Mouse (Mus musculus) regulatory T cell (primary cell): ENCODE measurements at regions not wholly inside any gene's neighbourhood (a gene's known extent, or its start where the extent isn't known, plus 50 kb on each side); places are given as distances from the start of the nearest gene placed in this dataset.

ENCODE experiments used
- in situ Hi-C: fragments of 300-600 bp; cut with MboI, MseI; formaldehyde crosslinking; loops from one replicate; pipeline ENCODE4 v1.15.1; 2025; ENCODE audit warnings: high pct_unique_total_duplicates

DNA sequence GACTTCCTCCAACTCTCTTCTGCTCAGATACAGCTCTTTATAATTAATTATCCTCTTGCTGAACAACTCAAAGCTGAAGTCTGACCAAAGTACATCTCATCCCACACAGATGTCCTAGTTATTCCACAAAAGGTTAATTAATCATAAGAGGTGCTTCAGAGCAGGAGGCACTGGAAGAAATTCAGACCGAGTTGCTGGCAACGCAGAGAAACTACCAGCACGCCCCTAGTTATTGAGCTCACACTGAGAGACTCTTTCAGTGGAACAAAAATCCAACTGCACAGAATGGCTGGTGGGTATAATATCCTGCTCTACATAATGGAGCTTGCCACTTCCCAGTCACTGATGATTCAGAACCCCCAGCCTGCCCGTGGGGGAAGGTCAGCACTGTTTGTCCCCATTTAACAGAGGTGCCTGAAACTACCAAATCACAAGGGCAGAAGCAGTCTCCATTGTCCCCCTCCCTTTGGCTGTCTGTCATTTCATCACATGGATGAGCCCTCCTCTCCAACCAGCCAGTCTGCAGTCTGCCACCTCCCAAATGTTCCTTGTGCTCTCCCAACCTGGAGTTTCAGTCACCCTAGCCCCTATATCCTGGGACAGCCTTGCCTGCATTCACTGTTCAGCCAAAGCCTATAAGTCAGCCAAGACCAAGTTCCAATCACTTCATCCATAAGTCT is 170.3 kb upstream of the Creb1 start:
- in situ Hi-C loops, result no loop called here

DNA sequence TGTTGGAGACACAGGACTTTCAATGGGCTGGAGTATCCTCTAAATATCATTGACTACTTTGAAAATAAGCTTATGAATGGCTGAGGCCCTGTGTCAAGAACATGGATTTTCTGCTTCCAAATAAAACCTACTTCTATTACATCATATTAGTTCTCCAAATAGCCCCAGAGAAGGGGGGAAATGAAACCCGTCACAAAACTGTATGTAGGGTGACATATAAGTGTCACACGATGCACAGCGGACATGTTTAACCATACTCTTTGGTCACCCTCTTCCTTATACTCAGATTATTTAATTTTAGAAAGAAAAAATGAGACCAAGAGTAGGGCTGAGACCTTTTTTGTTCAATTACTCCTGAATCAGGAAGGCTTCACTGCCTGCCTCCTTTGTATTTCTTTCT is 189.2 kb upstream of the Creb1 start:
- in situ Hi-C loops, result no loop called here

DNA sequence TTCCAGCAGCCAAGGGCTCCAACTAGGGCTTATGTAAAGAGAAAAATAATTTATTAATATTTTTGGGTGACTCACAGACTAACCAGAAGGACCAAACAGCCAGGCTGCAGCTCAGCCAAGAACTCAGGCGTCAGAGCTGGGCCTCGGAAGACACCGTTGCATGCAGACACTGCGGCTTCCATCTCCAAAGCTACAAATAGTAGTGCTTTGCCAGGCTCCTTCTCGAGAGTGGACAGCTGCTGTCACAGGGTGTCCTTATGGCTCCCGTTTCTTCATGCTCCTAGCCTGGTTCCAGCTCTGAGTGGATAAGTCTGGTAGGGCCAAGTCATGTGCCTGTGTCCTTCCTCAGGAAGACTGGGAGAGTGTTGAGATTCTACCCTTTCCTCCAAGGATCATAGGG is 190.8 kb upstream of the Creb1 start:
- in situ Hi-C loops, result no loop called here

DNA sequence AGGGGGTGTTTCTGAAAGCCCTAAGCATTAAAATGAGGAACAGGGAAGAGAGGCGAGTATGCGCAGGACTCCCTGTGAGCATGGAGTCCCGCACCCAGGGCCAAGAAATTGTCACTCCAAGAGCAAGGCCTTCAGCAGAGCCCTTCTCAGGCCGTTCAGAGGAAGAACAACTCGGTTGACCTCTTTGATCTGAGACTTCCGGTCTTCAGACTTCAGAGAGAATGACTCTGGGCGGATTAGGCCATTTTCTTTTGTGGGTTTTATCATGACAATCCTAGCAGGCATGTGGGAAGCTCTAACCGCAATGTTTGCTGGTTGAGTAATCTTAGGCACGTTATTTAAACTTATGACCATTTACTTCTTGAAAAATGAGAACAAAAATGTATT is 193.9 kb upstream of the Creb1 start:
- in situ Hi-C loops, result no loop called here

DNA sequence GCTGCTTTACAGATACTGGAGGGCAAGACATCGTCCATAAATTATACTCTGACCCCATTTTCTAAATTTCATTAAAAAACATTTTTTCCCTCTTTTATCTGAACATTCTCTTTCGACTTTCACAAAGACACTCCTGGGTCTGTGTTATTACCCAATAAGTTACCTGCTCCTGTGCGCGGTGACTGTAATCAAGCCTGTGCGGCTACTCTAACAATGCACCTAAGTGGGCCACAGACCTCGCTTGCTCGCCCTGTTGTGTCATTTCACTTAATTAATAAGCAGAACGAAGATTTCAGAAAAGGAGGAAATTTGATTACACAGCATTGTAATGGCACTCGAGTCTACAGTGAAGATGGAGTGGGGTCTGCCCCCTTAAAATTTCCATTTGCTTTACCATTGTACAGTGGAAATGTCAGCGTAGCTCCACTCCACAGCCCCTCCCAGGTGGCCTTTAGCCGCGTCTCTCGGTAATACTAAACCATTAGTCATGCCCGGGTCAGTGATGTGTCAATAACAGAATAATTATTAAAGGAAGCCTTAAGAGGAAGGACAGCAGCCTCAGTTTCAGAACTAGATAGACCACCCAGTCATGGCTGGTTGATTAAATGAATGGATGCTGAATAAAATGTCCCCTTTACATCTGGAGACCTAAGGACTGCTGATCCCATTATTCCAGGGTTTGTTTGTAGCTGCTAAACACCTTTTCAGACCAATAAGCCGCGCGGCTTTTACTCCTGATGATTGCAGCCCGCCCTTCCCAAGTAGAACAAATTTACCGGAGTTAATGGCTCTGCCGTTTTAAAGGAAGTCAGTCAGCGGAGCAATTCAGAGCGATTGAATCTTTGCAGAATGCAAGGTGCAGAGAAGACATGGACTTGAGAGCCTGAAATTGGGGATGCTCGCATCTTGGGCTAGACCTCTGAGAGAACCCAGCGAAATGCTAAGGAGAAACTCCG is 194.5 kb upstream of the Creb1 start:
- in situ Hi-C loops, result no loop called here

DNA sequence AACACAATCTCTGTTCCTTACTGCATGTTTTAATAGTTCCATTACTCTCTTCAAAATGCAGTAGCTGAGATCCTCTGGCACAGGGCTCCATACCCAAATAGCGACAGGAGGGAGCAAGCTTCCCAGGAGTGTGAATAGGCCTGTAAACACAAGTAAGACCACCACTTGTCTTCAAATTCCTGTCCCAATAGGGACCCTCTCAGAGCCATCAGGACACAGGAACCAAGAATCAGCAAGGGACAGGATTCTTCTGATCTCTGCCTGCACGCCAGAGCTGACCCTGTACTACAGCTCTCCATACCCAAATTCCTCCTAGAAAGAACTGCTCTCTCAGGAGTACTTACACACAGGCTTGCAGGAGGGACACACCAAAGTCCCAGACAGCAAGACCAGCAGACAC is 200.9 kb upstream of the Creb1 start:
- in situ Hi-C loops, result no loop called here

DNA sequence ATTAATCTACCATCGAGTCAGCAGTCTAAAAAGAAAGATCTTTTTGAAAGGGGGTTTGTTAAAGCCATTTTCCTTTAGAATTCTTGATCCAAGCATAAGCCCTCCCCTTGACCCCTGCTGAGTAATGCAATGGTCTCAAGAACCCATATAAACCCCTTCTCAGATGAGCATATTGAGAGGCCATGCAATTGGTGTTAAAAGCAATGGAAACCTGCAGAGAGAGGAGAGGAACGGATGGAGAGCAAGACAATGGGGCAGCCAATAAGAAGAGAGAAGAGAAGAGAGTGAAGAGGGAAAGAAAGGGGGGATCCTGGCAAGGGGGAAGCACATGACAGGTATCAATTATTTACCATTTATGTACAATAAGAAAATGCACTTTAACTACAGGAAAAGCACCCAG is 201.7 kb upstream of the Creb1 start:
- in situ Hi-C loops, result no loop called here

DNA sequence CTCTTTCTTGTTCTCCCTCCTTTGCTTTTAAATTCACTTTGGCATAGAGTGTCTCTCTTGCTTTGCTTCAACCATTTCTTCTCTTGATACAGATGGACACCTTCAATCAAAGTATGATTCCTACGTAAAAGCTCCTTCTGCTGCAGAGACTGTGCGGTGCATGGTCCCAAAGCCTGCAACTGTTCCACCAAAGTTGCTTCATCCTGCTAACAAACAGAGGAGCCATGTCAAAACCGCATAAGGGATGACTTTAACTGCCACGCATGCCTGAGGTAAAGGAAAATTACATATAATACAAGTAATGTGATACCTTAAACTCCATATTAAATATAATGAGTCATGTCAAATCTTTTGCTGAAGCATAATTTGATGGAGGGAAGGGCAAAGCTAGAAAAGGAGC is 200.1 kb upstream of the Klf7 start:
- in situ Hi-C loops, result no loop called here

DNA sequence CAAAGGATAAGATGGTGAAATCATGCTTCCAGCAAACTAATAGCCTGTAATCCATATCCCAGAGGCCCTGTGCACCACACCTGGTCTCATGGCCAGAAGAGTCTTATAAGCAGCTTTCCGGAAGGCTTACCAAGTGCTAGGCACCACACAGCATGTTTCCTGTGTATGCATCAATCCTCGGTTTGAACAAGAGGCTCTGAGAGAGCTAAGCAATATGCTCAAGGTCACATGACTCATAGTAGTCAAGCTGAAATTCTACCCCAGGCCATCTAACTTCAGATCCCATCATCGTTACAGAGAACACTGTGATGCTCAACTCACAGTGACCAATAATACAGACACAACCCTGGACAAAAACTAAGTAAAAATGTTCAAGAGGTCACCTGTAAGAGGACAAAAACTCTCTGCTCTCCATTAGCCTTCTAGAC is 197.1 kb upstream of the Klf7 start:
- in situ Hi-C loops, result no loop called here

DNA sequence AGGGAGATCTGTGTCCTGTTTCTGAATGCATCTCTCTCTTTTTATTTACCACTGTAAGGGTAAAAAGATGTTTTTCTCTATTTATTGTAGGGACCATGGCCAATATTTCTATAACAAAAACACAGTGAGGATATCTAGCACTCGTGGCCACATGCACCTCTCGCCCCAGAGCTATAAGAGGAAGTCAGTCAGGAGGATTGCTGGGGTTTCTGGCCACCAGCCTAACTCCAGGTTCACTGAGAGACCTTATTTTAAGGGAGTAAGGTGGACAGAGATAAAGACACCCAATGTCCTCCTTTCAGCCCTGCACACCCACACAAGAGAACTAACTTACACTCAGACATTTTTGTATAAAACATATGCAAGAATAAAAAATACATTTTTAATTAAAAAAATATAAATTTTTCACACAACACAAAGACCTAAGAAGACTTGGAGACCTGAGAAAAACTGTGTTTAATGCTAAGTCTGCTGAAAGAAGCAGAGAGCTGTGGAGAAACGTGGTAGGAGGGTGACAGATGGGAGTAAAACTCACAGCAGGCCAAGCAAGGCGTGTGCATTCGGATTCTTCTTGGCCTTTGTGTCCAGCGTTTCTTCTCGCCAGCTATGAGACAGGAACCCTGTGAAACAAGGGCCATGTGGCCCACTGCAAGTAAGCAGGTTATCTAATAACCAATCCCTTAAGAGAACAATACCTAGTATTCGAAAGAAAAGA is 196.5 kb upstream of the Klf7 start:
- in situ Hi-C loops, result no loop called here

DNA sequence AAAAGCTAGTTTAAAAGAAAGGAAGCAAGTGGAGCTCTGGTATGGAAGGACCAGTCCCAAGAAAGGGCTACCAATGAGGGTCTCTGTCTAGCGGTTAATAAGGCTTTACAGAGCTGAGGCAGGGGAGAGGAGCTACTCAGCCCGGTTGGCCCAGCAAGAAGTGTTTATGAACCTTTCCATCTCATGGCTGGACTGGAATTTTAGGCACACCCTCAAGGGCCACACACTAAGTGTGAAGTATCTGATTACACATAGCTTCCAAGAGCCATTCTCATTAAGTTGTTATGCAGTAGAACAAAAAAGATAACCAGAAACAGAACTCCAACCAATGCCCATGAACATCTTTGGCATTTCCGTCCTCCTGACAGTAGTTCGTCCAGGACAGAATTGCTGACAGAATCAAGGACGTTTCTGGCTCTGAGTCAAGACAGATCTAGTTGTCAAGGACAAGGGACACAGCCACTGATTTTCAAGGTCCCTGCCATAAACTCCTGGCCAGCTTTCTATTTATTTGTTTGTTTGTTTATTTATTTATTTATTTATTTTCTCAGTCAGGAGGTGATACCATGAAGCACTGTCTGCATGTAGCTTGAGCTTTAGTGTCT is 195.1 kb upstream of the Klf7 start:
- in situ Hi-C loops, result no loop called here

DNA sequence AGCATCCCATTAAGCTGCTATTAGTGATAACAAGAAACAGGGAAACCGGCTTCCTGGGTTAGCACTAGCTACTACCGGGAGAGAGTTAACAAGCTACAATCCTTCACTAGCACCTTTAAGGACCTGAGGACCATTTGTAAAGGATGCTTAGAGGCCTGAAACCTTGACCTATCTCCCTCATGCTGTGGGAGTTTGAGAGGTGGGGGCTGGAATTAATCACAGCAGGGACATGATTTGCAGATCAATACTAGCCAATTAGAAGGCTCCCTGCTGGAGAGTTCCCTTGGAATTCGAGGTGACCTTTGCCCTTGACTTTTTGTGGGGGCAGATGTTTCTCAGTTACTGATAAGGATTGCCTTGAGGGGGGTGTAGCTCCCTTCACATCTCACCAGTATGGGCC is 189.3 kb upstream of the Klf7 start:
- in situ Hi-C loops, result no loop called here

DNA sequence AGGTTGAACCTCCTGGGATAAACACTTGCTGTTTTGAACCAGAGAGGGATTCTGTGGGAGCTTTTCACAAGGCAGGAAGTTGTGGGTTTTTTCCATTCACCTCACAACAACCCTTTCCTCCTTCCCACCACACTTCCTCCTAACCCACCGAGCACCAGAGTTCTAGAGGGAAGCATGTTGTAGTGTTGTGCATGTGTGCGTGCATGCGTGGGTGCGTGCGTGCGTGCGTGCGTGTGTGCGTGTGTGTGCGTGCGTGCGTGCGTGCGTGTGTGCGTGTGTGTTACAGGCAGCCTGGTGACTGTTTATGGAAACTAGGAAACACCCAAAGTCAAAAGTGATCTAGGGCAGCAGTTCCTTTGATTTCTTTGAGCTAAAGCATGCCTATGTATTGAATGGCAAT is 186.5 kb upstream of the Klf7 start:
- in situ Hi-C loops, result loop anchor here (5.0 to 10.0 kb wide), 2 partner anchors 191 to 1134 kb away; partner anchors contain the start of genes Eef1b2 and Ndufs1

DNA sequence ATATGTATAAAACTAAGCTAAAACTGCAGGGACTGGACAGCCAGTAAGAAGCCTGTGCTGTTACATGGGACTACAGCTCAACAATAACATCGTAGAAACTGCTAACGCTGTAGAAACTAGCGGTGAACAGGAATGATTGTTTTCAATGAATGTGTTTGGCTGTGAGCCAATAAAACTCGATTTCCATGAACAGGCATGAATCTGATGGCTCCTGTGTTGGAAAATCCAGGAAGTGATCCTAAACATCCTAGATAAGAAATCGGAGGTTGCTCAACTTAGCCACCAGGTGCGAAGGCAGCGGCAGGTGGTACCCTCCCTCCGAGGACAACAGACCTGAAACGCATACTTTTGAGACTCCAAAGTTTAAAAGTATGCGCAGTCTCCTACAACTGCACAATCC is 186.0 kb upstream of the Klf7 start:
- in situ Hi-C loops, result loop anchor here (5.0 to 10.0 kb wide), 2 partner anchors 191 to 1133 kb away; partner anchors contain the start of genes Eef1b2 and Ndufs1

DNA sequence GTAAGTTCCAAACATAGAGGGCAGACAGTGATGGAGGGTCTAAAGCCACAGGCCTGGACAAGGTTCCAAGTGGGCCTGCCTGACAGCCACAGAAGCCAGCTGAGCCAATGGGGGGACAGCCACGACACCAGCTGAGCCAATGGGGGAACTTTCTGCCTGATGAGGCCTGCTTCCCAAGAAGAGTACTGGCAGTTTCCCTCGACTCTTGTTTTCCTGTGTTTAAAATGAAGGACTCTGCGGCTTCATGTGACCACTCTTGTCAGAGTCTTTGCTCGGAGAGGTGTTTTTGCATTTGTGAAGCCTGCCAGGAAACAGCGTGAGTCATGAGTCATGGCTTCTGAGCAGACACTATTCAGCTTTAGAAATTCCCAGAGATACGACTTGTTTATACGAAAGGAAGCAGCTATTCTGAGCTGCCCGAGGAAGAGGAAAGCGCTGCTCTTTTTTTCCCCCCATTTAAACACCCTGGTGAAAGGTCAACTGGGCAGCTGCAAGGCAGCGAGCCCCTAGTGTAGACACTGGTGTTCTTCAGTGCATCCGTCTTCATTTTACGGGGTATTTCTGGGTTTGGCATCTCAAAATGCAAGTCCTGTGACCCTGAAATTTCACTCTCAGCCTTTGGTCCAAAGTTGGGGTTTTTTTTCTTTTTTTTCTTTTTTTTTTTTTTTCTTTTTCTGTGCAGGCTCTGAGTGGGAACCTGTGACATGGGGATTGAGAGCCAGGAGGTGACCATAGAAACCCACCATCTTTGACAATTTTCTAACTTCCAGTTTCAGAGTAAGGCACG is 183.5 kb upstream of the Klf7 start:
- in situ Hi-C loops, result loop anchor here (5.0 to 10.0 kb wide), 2 partner anchors 188 to 1131 kb away; partner anchors contain the start of genes Eef1b2 and Ndufs1

DNA sequence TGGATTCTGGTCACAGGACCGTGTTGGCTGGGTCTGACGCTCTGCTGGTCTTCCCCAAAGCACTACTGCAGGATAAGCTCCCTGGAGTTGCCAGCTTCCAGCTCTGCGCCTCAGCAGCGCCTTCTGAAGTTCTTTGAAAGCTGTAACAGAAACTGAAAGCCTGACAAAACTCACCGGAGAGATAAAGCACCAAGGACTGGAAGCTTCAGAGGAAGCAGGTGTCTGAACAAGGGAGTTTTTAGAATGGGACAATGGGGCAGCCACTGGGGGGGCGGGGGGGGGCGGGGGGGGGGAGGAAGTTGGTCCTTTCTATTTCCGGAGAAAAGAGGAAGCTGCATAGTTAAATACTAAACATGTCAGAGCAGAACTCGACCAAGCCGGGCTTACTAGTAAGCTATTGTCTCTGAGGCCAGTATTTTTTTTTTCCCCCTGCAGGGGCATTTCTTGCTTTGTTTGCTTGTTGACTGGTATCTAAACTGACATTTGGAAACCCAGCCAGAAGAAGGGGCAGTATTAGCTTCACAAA is 180.8 kb upstream of the Klf7 start:
- in situ Hi-C loops, result loop anchor here (5.0 to 10.0 kb wide), 2 partner anchors 229 to 1128 kb away; partner anchors contain the start of genes Creb1, Eef1b2 and Ndufs1

DNA sequence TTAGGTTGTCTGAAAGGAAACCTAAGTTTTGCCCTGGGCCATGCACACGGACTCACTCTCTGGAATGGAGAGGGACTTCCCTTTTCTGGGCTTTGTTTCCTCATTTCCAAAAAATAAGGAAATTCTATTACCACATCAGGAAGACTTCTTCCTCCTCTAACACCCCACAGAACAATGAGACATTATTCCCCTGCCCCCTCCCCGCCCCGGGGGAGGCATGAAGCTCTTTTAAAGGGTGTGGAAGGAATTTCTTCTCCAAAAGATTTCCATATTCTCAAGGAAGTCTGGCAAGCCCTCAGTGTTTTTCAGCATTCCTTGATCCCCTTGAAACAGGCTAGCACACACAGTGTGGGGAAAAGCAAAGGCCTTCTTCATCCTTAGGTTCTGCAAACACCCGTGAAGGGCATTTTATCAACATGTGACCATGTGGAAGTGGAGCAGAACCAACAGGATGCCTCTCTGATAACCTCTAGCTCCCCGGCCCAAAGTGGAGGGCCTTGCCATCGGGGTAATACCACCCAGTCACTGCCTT is 179.5 kb upstream of the Klf7 start:
- in situ Hi-C loops, result loop anchor here (5.0 to 10.0 kb wide), 2 partner anchors 231 to 1127 kb away; partner anchors contain the start of genes Creb1, Eef1b2 and Ndufs1

DNA sequence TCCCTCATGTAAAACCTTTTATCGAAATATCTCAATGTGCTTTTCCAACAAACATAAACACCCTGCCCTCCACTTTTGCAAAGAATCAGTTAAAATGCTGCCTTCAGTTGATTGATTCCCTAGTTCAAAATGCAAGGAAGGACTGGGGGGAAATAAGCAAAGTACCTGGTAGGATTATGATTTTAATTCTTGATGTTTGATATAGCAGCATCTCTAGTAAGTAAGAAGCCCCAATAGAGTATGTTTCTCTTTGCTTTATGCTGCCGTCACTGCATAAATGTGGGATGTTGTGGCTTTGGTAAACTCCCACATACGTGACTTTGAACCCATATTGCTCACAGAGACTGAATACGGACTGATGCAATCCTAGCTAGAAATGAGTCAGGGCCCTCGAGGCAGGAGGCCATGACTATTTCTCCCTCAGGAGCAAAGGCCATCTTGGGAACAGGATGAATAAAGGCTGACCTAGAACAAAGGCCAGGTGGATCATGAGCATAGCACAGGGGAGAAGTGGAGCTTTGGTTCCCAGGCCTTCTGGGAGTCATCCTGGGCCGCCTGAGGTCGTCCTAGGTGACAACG is 179.0 kb upstream of the Klf7 start:
- in situ Hi-C loops, result loop anchor here (5.0 to 10.0 kb wide), 2 partner anchors 231 to 1126 kb away; partner anchors contain the start of genes Creb1, Eef1b2 and Ndufs1

DNA sequence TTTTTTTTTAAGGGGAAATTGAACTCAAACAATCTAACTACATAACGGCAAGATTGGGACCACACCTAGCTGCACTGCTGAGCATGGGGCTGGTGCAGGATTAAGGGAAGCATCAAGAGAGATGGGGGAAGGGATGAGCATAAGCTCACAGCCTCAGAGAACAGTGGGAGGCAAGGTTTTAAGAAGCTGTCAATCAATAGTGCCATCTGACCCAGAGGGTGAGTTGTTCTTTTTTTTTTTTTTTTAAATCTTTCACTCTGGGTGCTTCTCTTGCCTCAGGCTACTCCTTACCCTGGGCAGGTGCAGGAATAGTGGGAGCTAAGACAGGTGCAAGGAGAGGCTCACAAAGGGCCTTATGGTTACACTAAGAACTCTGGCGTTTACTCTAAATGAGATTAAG is 176.9 kb upstream of the Klf7 start:
- in situ Hi-C loops, result no loop called here

DNA sequence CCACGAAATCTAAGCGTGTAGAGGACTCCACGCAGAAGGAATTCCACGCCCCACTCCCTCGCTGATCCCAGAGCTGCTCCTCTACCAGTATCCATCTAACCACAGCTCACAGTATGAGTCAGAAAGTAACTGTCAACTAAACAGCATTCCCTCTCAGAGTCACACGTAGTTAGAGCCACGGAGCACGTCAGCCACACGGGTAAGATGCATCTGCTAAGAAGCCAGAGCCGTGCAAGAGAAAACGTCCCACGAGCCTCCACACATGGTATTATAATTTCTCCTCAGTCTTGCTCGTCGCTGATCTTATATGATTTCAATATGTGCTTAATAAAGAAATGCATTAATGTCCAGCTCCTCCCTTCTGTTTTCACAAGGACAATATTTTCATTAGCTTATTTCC is 176.1 kb upstream of the Klf7 start:
- in situ Hi-C loops, result no loop called here
